Mouse (Mus musculus): ENCODE results near the gene Itpr3.

GRCm38 (mm10) chr17:27077920-27078319 lies 20.8 kb downstream of the Itpr3 start:
- no peak for TF ChIP-seq GATA1 (IDR thresholded peaks at IDR 0.05; ENCODE audit: borderline replicate concordance, low read length)
- TF ChIP-seq FLI1 (IDR thresholded peaks at IDR 0.05; ENCODE audit: low read length) = no peak
